Mouse (Mus musculus) megakaryocyte-erythroid progenitor cell, adult 5-6 weeks (primary cell): Measurements from ENCODE around the gene Zfp280c. TPM values are rescaled to one million over a fixed set of nuclear protein-coding genes. Genes with fewer than 3 reads are reported as not detected.

Experiments used
- ATAC-seq: replicated peaks from 2 replicates; pipeline ENCODE4 v1.8.0; 2016; ENCODE audit warnings: mild to moderate bottlenecking, inconsistent platforms; ENCODE audit not compliant: severe bottlenecking, poor library complexity, low FRiP score, low TSS enrichment
- total RNA-seq, 2 experiments: library from RNA; stranded (forward) in 1 of 2; stranded (reverse) in 1 of 2; fragments of 200-1000, 215-1000 nt in 1 of 2; fragments of >200 nt in 1 of 2; fragmentation: Nextera tagmentation in 1 of 2; gene quantifications; 2 replicates each; pipeline ENCODE4 v1.2.3; 2014 to 2017

Gene Zfp280c
- total RNA-seq (2014; fragmentation: Nextera tagmentation) (25.1 and 32.6 TPM in 2 replicates), total RNA-seq (2017) (22.8 and 31.7 TPM in 2 replicates)

GRCm38 (mm10) chrX:48594099-48594760 lies at the start of gene Zfp280c:
Zfp280c (minus strand) TSS chrX:48594504.
- ATAC-seq, result peak; percentile 99

DNA sequence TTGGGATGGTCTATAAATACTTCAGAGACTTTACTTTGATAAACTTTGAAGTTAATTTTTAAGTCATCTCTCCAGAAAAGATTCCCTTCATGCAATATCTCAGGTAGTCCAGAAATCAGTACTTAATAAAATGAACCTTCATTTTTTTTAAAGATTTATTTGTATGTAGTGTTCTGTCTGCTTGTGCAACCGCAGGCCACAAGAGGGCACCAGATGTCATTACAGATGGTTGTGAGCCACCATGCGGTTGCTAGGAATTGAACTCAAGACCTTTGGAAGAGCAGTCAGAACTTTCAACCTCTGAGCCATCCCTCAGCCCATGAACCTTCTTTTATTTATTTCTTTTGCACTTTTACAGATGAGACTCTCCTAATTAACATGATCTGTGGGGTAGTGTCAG lies 42.7 kb upstream of the Zfp280c start:
- ATAC-seq, result no peak

DNA sequence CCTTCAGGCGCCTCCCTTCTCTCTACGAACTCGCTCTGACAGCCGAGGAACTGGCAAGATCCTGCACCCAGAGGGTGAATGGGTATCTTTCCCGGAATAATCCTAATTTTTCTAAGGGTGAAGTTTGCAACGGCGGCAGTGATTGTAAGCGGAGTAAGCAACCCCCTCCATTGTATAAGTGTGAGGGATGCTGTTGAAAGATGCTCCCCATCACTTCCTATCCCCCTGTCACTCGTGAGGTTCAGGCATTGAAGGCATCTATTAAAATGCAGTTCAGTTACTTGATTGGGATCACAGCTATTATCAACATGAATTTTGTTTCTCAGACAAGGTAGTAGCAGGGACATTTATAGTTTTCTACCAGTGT lies 29.7 kb upstream of the Zfp280c start:
- ATAC-seq, result no peak

DNA sequence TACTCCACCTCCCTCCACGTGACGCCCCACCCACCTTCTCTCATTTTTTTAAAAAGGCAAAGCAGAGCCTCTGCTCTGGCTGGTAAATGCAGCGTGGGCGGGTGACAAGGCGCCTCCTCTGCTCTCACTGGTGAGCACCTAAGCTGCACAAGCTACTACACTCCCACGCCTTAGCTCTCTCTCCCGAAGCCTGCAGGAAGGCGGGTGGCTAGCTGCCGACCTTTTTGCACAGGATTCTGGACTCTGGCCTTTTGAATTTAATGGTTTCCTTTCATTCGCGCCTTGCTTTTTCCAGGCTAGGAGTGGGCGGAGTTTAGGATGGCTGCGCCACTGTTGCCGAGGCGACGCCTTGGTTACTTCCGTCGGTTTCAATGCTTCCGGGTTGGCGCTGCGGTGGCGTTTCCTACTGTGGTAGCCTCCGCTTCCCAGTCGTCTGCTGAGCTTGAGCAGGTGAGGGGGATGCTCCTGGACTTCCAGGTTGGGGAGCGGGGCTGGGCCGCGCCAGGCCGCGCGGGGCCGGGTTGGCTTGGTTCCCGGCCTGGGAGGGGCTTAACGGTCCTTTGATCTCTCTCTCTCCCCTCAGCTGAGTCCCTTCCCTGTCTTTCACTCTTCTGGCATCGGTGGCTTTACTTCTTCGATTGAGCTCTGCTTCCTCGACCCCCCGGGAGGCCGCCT lies 29.2 kb upstream of the Zfp280c start, which contains the start of gene Slc25a14:
TSS of gene Slc25a14 (plus strand) at position 35 of the 675 bp plus-strand sequence.
- ATAC-seq, result peak; percentile 99

- no peak for ATAC-seq
Measured at GRCm38 (mm10) chrX:48623049-48623378, 28.7 kb upstream of the Zfp280c start.

- ATAC-seq, result no peak
Measured at GRCm38 (mm10) chrX:48604872-48605271, 10.6 kb upstream of the Zfp280c start.

GRCm38 (mm10) chrX:48596906-48597305 lies 2.6 kb upstream of the Zfp280c start:
- ATAC-seq, result no peak

GRCm38 (mm10) chrX:48596053-48596452 lies 1.7 kb upstream of the Zfp280c start:
- no peak for ATAC-seq

GRCm38 (mm10) chrX:48593721-48594098 lies 594 bp downstream of the Zfp280c start:
- no peak for ATAC-seq

- no peak for ATAC-seq
Measured at GRCm38 (mm10) chrX:48583332-48583731, 11.0 kb downstream of the Zfp280c start.

DNA sequence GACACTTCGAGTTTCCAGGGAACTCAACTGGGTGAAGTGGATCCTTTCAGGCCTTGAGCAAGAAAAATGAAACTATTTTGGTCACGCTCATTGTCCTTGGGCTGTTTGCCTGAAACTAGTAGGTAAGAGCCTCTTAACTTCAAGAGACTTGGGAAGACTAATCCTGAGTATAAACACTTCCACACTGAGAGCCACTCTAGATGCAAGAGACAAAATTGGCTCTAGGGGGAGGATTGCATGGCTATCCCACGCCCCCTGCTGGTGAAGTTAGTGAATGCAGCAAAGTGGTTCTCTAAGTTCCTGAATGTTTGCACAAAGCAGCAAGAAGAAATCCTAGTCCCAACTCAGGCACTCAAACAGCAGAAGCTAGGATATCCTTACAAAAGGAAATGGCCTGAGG lies 62.1 kb downstream of the Zfp280c start:
- ATAC-seq, result no peak

DNA sequence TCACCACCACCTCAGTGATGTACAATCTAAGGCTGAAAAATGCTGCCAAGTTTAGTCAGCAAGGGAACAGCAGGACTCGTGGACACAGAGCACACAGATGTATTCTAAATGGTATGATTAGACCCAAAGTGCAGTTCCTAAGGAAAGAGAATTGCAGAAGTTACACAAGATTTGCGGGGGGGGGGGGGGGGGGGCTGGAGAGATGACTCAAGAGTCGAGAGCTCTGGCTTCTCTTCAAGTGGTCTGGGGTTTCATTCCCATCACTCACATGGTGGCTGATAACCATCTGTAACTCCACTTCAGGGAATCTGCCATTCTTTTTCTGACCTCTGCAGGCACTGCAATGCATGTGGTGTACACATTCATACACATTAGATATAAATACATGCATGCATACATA lies 67.9 kb downstream of the Zfp280c start:
- no peak for ATAC-seq

DNA sequence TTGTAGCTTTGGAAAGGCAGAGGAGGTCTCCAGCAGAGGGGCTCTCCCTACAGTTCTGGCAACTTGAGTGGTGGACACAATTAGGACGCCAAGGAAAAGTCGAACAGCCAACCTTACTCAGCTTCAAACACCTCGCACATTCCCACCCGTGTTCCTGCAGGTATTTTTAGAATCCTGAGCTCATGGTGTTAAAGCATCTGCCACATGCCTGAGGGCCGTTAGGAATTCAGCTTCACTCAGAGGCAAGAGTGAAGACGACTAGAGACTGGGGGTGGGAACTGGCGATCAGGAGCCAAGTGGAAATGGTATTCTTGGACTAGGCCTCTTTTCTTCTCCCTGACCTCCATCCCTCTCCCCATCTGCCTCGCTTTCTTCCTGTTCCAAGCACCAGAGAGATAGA lies 68.4 kb downstream of the Zfp280c start:
- ATAC-seq, result no peak

GRCm38 (mm10) chrX:48525332-48525731 lies 69.0 kb downstream of the Zfp280c start:
- no peak for ATAC-seq

DNA sequence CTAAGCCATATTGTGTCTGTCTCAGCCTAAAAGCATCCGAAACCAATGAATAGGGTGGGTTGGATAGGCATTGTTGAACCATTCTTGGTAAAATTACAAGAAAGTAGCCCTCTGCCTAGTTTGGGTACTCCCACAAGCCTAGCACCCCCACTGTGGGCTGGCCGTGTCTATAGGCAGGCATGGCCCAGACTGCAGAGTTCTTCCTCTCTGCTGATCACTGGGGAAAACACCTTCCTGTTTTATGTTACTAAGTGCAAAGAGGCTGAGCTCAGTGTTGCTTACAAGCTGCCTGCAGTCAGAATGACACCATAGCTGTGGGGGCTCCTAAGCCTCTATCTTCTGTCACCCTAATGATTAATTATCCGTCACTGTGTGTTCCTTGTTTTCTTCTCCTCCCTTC lies 70.8 kb downstream of the Zfp280c start:
- no peak for ATAC-seq

- ATAC-seq, result no peak
Measured at GRCm38 (mm10) chrX:48521651-48522050, 72.7 kb downstream of the Zfp280c start.

DNA sequence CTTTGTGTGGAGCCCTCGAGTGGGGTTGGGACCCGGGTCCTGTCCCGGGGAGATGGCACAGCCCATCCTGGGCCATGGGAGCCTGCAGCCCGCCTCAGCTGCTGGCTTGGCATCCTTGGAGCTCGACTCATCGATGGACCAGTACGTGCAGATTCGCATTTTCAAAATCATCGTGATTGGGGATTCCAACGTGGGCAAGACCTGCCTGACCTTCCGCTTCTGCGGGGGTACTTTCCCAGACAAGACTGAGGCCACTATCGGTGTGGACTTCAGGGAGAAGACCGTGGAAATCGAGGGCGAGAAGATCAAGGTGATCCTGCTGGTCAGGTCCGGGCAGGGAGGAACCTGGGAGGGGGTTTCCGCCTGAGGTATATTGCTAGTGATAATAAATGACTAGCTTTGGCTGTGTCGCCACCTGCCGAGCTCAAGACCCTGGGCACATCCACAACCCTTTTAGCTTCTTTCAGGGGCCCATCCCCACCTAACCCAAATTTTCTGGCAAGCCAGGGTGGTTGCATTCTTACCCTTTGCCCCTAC lies 74.7 kb downstream of the Zfp280c start:
- no peak for ATAC-seq

DNA sequence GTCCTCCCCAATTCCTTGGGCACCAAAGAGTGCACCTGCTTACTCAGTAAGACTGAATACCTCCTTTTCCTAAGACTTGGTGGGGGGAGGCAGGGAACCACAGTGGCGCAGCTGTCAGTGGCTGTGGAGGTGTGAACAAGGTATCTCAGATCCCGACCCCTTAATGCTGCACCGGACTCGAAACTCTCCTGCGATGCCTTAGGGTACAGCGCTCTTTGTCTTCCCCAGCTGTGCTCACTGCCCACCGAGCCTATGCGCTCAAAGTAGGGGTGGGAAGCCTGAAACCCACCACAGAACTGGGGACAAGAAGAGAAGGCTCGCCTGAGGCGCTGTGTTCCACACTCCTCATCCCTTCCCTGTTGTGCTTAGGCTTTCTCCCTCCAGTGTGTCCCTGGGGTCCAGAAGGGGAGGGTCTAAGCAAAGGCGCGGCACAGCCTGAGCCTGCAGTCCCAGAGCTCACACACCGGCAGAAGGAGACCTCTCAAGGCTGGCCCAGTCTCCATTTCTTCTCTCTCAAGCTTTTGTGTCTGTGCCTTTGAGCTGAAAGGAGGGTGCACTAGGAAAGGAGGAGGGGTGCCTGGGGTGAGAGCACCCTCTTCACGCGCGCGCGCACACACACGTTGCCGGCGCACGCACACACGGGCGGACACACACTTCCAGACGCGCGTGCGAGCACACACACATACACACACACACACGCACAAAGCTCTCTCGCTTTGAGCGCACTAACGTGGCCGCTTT lies 75.3 kb downstream of the Zfp280c start, which contains the start of gene Rab33a:
TSS of gene Rab33a (plus strand) at position 478 of the 741 bp plus-strand sequence.
- peak; percentile 74 for ATAC-seq

- no peak for ATAC-seq
Measured at GRCm38 (mm10) chrX:48518211-48518807, 76.0 kb downstream of the Zfp280c start.

DNA sequence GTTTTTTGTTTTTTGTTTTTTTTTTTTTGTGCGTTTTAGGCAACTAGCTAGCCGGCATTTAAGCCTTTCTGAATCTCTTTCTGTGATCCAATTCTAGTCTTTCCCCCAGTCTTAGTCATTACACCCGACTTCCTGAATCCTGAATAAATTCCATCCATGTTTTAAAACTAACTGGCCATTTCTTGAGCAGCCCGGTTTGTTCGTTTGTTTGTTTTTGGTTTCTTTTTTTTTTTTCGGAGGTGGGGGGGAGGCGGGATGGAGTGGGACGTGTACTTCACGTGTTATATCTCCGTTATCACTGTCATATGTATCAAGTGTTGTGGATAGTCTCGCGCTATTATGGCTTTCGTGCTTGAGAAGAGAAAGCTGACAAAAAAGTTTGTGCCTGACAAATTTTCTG lies 80.5 kb downstream of the Zfp280c start:
- ATAC-seq, result peak; percentile 72
